Mouse (Mus musculus) neural tube, embryonic 14.5 days (tissue): ENCODE results near the gene Vdr. TPM values are rescaled to one million over a fixed set of nuclear protein-coding genes. Genes with fewer than 3 reads are reported as not detected.

Experiments
- ATAC-seq: fragments of 200-750 bp; cut with Nextera tagmentation; 2 replicates; pipeline ENCODE4 v1.8.0; 2017; ENCODE audit warnings: low read depth, mild to moderate bottlenecking, moderate TSS enrichment, moderate library complexity
- H3K27ac ChIP-seq: fragments of 300-500 bp; sonication (generic); 2 replicates; pipeline ENCODE4 v1.5.1; 2014; ENCODE audit warnings: low read depth, mild to moderate bottlenecking, control low read depth, low read length, moderate library complexity, mixed read lengths
- H3K27me3 ChIP-seq: fragments of 300-500 bp; sonication (generic); 2 replicates; pipeline ENCODE4 v1.6.1; 2014; ENCODE audit warnings: low read length; ENCODE audit not compliant: control insufficient read depth, insufficient read depth
- H3K36me3 ChIP-seq: fragments of 300-500 bp; sonication (generic); 2 replicates; pipeline ENCODE4 v1.6.1; 2014; ENCODE audit warnings: low read length, mixed read lengths; ENCODE audit not compliant: control insufficient read depth, insufficient read depth
- H3K4me1 ChIP-seq: fragments of 300-500 bp; sonication (generic); 2 replicates; pipeline ENCODE4 v1.6.1; 2014; ENCODE audit warnings: low read length; ENCODE audit not compliant: control insufficient read depth, insufficient read depth
- H3K4me2 ChIP-seq: fragments of 300-500 bp; sonication (generic); 2 replicates; pipeline ENCODE4 v1.6.1; 2014; ENCODE audit warnings: mild to moderate bottlenecking, low read depth, low read length, control low read depth
- H3K4me3 ChIP-seq: fragments of 300-500 bp; sonication (generic); 2 replicates; pipeline ENCODE4 v1.5.1; 2014; ENCODE audit warnings: low read depth, low read length, control low read depth, mixed read lengths
- H3K9ac ChIP-seq: fragments of 300-500 bp; sonication (generic); replicated peaks from 2 replicates; pipeline ENCODE4 v1.6.1; 2014; ENCODE audit warnings: low read depth, mild to moderate bottlenecking, control low read depth, low read length, mixed read lengths
- H3K9me3 ChIP-seq: fragments of 300-500 bp; sonication (generic); 2 replicates; pipeline ENCODE4 v1.6.1; 2016; ENCODE audit warnings: low read length; ENCODE audit not compliant: control insufficient read depth
- whole genome bisulfite sequencing: fragments of 180-500 bp; shearing (Covaris S2); extraction: QIAGEN DNeasy Blood & Tissue Kit; methylation state at CpG from one replicate; pipeline ENCODE4 v1.1.7; 2014; 5-methylcytosine and 5-hydroxymethylcytosine counted together
- polyA plus RNA-seq: library from polyadenylated mRNA; unstranded; fragments of >200 nt; fragmentation: Nextera tagmentation; extraction: Ambion mirVana; gene quantifications from 2 replicates; pipeline ENCODE4 v1.2.1, GENCODE M21; 2014

Vdr gene
- polyA plus RNA-seq, 1 experiment from 2014 or later: 0.07 TPM

DNA sequence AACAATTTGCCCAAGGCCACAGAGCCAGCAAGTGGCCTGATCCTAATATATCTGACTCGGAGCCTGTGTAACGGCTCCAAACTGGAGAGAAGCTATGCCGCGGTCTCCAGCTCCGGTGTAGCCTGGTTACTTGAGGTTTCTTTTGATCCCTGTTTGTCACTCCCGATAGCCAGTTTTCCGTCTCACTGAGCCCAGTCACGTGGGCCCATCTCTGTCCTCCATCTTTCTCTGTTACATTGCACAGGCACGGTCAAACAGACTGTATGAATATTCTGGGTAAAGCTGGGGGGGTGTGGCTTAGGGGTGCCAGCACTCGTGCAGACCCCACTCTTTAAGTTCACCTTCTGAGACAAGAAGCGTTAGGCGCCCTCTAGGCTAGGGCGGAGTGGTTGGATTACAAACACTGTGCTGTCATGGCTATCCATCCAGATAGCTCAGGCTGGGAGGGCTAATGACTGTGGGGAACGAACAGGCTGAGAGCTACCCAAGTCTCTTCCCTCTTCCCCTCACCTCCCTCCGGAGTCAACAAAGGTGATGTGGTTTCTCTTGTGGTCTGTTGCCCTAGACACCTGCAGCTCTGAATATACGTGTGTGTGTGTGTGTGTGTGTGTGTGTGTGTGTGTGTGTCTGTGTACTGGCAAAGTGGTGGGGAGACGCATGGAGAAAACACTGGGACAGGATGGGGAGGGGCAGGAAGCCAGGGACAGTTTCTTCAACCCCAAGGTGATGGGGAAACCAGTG, 74.1 kb downstream of the Vdr start:
- 54% methylated on average over 17 of the region's 17 CpGs for WGBS
- no peaks in the 10 kb centered on the region for H3K9me3 ChIP-seq

DNA sequence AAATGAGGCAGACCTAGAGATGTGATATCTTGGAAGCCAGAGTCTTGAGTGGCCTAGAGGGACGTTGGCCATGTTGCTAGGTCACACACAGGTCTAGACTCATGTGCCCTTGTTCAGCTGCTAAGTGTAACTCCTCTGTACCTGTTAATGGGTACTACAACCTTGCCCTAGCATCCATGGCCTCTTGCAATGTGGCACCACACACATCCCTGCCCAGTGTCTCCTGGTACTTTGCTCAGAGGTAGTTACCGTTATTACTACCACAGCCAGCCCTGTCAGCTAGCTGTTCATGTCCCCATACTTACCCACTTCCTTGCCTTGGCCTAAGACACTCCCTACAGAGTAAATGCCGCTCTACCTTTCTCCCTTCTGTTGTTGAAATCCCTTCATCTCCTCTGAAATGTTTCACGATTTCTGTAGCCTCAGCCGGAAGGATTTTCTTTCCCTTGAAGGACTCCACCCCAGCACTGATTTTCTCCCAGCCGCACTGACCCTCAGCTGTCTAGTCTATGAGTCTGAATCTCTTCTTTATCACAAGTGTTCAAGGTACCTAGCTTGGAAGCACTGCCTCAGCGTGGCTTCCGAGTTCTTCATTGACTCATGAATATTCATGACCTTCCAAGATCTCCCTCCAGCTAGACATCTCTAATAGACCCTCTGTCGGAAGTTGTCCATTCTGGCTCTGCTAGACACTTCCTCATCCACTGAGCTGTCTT, 77.5 kb downstream of the Vdr start:
- Histone ChIP-seq H3K4me1 (peaks cover 29% of the 10 kb centered on the region), H3K9me3 (no peaks in the 10 kb centered on the region), H3K9ac (no peak overlapping the region), H3K4me3 (no peak overlapping the region), H3K36me3 (no peaks in the 10 kb centered on the region), H3K4me2 (no peak overlapping the region), H3K27ac (no peak overlapping the region), H3K27me3 (no peaks in the 10 kb centered on the region)
- WGBS: 56% methylated on average over 9 of the region's 9 CpGs
- no peak for ATAC-seq

More for the DNA sequence above, 74.1 kb downstream of the Vdr start:
- H3K27me3 ChIP-seq: no peaks in the 10 kb centered on the region
- H3K27ac ChIP-seq: no peak overlapping the region
- no peaks in the 10 kb centered on the region for H3K36me3 ChIP-seq
- no peaks in the 10 kb centered on the region for H3K4me1 ChIP-seq
- no peak overlapping the region for H3K9ac ChIP-seq
- ATAC-seq: no peak
- no peak overlapping the region for H3K4me2 ChIP-seq
- H3K4me3 ChIP-seq: no peak overlapping the region

DNA sequence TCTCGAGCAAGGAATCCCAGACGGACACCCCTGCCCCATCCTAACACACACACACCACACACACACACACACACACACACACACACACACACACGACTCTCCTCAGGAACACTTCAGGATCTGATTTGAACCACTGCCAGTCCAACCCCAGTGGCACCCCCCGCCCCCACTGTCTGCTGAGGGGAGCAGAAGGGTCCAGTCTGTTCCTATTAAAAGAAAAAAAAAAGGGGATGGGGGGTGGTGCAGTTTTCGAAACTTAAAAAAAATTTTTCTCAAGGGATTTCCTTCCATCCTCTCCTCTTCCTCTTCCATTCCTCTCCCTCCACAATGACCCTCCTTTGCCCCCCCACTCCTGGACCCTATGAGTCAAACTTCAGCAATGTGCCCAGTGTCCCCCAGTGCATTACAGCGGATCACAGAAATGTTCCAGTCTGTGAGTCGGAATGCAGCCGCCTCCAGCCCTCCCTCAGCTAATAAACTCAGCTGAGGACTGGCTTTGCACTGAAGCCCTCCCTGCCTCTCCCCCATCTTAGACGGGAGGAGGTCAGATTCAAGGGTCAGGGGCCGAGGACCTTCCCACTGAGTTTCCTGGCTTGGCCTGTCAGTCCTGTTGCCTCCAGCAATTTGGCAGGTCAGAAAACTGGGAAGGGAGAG, 78.3 kb downstream of the Vdr start:
- Histone ChIP-seq H3K36me3 (no peaks in the 10 kb centered on the region), H3K4me1 (peaks cover 31% of the 10 kb centered on the region), H3K4me2 (peak overlapping the region; percentile 75), H3K27me3 (no peaks in the 10 kb centered on the region), H3K9ac (peak overlapping the region; percentile 99), H3K27ac (peak overlapping the region; percentile 96), H3K9me3 (no peaks in the 10 kb centered on the region), H3K4me3 (peak overlapping the region; percentile 86)
- no peak; the same call in 1 of the 2 replicates for ATAC-seq
- 6% methylated on average over 10 of the region's 10 CpGs for WGBS

DNA sequence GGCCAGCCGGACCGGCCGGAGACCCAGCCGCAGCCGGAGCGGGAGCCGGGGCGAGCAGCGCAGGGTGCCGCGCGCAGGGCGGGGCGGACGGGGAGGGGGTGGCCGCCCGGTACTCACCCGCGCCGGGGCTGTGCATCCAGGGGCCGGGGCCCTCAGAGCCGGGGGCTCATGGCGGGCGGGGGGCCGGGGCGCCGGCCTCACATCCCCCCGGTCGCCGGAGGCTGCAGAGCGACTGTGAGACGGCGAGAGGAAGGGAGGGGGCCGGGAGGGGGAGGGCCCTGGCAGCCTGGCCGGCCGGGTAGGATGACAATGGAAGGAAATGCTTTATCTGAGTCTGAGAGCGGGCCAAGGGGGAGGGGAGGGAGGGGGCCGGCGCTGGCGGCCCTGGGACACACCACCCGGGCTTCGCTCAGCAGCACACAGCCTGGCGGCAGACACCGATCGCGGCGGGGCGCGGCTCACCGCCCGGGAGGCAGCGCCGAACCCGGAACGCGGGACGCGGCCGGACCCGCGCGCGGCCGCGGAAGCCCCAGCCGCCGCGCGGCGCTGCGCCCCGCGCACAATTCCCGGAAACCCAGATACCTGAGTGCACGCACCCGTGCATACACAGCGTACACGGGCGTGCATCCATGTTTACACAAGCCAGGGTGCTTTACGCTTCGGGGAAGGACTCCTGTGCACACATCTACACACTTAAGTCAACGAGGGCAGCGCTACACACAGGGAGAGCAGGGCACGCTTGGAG, 79.0 kb downstream of the Vdr start:
- Histone ChIP-seq H3K4me2 (peak overlapping the region; percentile 75), H3K27ac (peak overlapping the region; percentile 96), H3K9me3 (no peaks in the 10 kb centered on the region), H3K4me3 (peak overlapping the region; percentile 86), H3K9ac (peak overlapping the region; percentile 99), H3K4me1 (peaks cover 31% of the 10 kb centered on the region), H3K27me3 (no peaks in the 10 kb centered on the region), H3K36me3 (no peaks in the 10 kb centered on the region)
- ATAC-seq: peak; percentile 88
- WGBS: under 1% methylated on average over 72 of the region's 84 CpGs

- Histone ChIP-seq H3K4me2 (peak overlapping the region; percentile 75), H3K9ac (peak overlapping the region; percentile 99), H3K27me3 (no peaks in the 10 kb centered on the region), H3K4me3 (peak overlapping the region; percentile 86), H3K27ac (peak overlapping the region; percentile 96), H3K9me3 (no peaks in the 10 kb centered on the region), H3K36me3 (no peaks in the 10 kb centered on the region), H3K4me1 (peaks cover 36% of the 10 kb centered on the region)
- under 1% methylated on average over 39 of the region's 39 CpGs for WGBS
- peak; percentile 47 for ATAC-seq
These were observed 79.6 kb downstream of the Vdr start for GRCm38 (mm10) chr15:97830788-97831241.

DNA sequence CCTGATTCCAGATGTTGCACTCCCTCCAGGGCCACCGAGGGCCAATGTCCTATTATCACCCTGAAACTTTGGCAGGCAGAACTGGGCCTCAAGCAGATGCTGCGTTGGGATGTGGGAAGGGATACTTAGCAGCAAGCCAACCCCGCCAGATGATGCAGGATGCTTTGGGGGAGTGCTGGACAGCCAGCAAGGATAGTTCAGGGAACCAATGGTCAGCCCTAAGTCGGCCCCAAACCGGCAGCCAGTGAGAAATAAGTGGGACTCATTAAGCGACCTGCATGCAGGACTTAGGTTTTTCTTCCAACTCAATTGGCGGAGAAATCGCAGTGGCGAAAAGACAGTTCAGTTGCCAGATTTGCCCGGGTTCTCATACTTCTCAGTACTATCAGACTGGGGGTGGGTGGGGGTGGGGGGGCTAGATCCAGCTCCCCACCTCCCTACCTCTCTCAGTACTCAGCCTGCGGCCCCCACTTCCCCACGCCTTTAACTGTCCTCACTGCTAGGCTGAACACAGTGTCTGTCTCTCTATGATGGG, 80.1 kb downstream of the Vdr start:
- ATAC-seq: no peak
- no peaks in the 10 kb centered on the region for H3K27me3 ChIP-seq
- H3K36me3 ChIP-seq: no peaks in the 10 kb centered on the region
- H3K27ac ChIP-seq: peak overlapping the region; percentile 96
- H3K4me1 ChIP-seq: peaks cover 41% of the 10 kb centered on the region
- peak overlapping the region; percentile 99 for H3K9ac ChIP-seq
- peak overlapping the region; percentile 86 for H3K4me3 ChIP-seq
- 19% methylated on average over 12 of the region's 12 CpGs for WGBS
- no peaks in the 10 kb centered on the region for H3K9me3 ChIP-seq
- peak overlapping the region; percentile 75 for H3K4me2 ChIP-seq

GRCm38 (mm10) chr15:97829432-97829831, 81.0 kb downstream of the Vdr start:
- H3K9ac ChIP-seq: no peak overlapping the region
- H3K9me3 ChIP-seq: no peaks in the 10 kb centered on the region
- H3K4me2 ChIP-seq: peak overlapping the region; percentile 75
- 42% methylated on average over 2 of the region's 2 CpGs for WGBS
- H3K27ac ChIP-seq: no peak overlapping the region
- no peaks in the 10 kb centered on the region for H3K27me3 ChIP-seq
- peaks cover 48% of the 10 kb centered on the region for H3K4me1 ChIP-seq
- H3K36me3 ChIP-seq: no peaks in the 10 kb centered on the region
- 0 out of 2 replicates have a peak overlapping the region, but pooled peaks have one; percentile 86 for H3K4me3 ChIP-seq
- ATAC-seq: no peak

DNA sequence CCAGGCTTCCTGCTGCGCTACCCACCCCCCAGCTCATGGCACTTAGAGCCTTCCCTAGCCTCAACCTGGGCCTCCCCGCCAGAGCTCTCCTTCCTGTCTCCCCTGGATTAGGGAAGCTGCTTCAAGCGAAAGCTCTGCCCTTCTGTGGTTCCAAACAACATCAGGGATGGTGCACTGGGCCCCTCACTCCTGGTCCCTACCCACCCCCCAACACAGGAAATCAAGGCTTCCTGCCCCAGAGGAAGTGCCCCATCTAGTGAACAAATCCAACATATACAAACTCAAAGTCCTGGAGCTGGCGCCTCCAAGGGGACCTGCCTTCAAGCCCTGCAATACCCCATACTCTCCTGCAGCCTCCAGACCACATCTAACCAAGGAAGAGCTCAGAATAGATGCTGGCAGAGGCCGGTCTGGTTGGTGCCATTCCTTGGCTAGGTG, 81.5 kb downstream of the Vdr start:
- Histone ChIP-seq H3K4me1 (peaks cover 53% of the 10 kb centered on the region), H3K4me3 (no peak overlapping the region; the same call in 1 of the 2 replicates), H3K9me3 (no peaks in the 10 kb centered on the region), H3K36me3 (no peaks in the 10 kb centered on the region), H3K27me3 (no peaks in the 10 kb centered on the region), H3K4me2 (peak overlapping the region; percentile 75; the same call in 1 of the 2 replicates), H3K27ac (peak overlapping the region; percentile 66), H3K9ac (no peak overlapping the region)
- WGBS: 65% methylated on average over 5 of the region's 5 CpGs
- ATAC-seq: no peak
